In the genomic region with DNA sequence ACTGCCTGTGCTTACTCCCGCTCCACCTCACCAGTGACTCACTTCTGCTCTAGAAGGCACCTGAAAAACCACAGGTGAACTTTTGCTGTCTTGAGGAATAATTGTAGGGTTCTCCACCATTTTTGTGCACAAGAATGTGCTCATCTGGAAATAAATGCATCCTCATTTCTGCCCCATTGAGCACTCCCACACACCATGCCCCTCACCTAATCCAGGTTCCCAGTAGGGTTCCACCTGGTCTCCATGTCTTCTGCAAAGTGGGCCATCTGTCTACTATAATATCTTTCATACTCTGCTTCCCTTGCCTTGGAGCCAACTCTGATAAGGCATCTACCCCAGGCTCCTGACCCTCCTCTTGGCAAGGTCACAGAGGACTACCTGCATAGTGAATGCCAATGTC, we compare ENCODE assay signal across 16 mouse cellular contexts.
DNase-seq lines count a peak whose midpoint lies in the region; ATAC-seq lines count a peak whose summit lies in the region.
"Had no signal": no experiment of that assay in that cellular context is flagged by ENCODE, and none has a peak within 500 bp of the region (broad histone marks: within the 10 kb centered on the region; RNA-seq: fewer than 3 reads in every experiment).

No protein-coding gene starts in this region.

- no peak overlapping the region for H3K4me3 ChIP-seq in forebrain, embryonic 11.5 days (ENCODE audit: low read depth, low read length)
- H3K4me3 ChIP-seq: embryonic facial prominence, embryonic 13.5 days; forebrain, embryonic 13.5 days; heart, embryonic 13.5 days; hindbrain, embryonic 13.5 days had no signal

- no peaks in the 10 kb centered on the region for H3K4me1 ChIP-seq in forebrain, embryonic 11.5 days (replicated peaks; ENCODE audit: control insufficient read depth, insufficient read depth, low read length)
- H3K4me1 ChIP-seq: embryonic facial prominence, embryonic 13.5 days; forebrain, embryonic 13.5 days; heart, embryonic 13.5 days had no signal

- H3K27ac ChIP-seq in forebrain, embryonic 11.5 days (ENCODE audit: low read depth, low read length): no peak overlapping the region
- H3K27ac ChIP-seq: embryonic facial prominence, embryonic 13.5 days; forebrain, embryonic 13.5 days; heart, embryonic 13.5 days; hindbrain, embryonic 13.5 days; hindbrain, postnatal 0 days had no signal

- no peaks in the 10 kb centered on the region for H3K9me3 ChIP-seq in forebrain, embryonic 11.5 days (ENCODE audit: control insufficient read depth, low read length)
- H3K9me3 ChIP-seq: embryonic facial prominence, embryonic 13.5 days; forebrain, embryonic 13.5 days; heart, embryonic 13.5 days; hindbrain, embryonic 13.5 days had no signal

- 100% methylated on average over 1 of the region's 1 CpGs for WGBS in forebrain, embryonic 11.5 days

- peak; percentile 44 for DNase-seq in cerebellum, adult 11 months
- DNase-seq in cerebellum, adult 18-20 months: peak; percentile 42 to 44
- DNase-seq in cerebellum, adult 9-11 months: peak; percentile 73
- DNase-seq in cerebellum, postnatal 36 days: peak; percentile 37 to 48
- no peak for DNase-seq in right cerebral cortex, postnatal 10 days (ENCODE audit: low spot score in 2 of 2)
- no peak for DNase-seq in lung, postnatal 36 days
- DNase-seq in forebrain, embryonic 11.5 days (ENCODE audit: low spot score): no peak
- DNase-seq: adrenal gland, adult 2 months; forebrain, postnatal 0 days; gastrocnemius, postnatal 14 days; kidney, adult 18-20 months had no signal

- no peaks in the 10 kb centered on the region for H3K27me3 ChIP-seq in forebrain, embryonic 11.5 days (ENCODE audit: control insufficient read depth, insufficient read depth, low read length)
- H3K27me3 ChIP-seq: embryonic facial prominence, embryonic 13.5 days; forebrain, embryonic 13.5 days; heart, embryonic 13.5 days; hindbrain, embryonic 13.5 days had no signal

- H3K9ac ChIP-seq in forebrain, embryonic 11.5 days (ENCODE audit: low read length): no peak overlapping the region
- H3K9ac ChIP-seq: embryonic facial prominence, embryonic 13.5 days; forebrain, embryonic 13.5 days; forebrain, postnatal 0 days; heart, embryonic 13.5 days; hindbrain, embryonic 13.5 days had no signal

- H3K4me2 ChIP-seq in forebrain, embryonic 11.5 days (ENCODE audit: low read depth, low read length, severe bottlenecking): no peak overlapping the region
- H3K4me2 ChIP-seq: embryonic facial prominence, embryonic 13.5 days; forebrain, embryonic 13.5 days; heart, embryonic 13.5 days; hindbrain, embryonic 13.5 days had no signal

- no peaks in the 10 kb centered on the region for H3K36me3 ChIP-seq in forebrain, embryonic 11.5 days (ENCODE audit: control insufficient read depth, insufficient read depth, low read length)
- H3K36me3 ChIP-seq: embryonic facial prominence, embryonic 13.5 days; heart, embryonic 13.5 days had no signal

- no peak for ATAC-seq in forebrain, embryonic 11.5 days (replicated peaks; ENCODE audit: low FRiP score)
- ATAC-seq: forebrain, embryonic 13.5 days; forebrain, postnatal 0 days; hindbrain, postnatal 0 days had no signal

Comparison
In these comparisons a context has a peak if more than half of its experiments do, and no peak if none do; other contexts are left out.
1. DNase-seq: peak in cerebellum, adult 11 months (single experiment), cerebellum, adult 18-20 months (2 of 2), cerebellum, adult 9-11 months (single experiment) and cerebellum, postnatal 36 days (2 of 2); none in right cerebral cortex, postnatal 10 days (0 of 2), lung, postnatal 36 days (single experiment) and forebrain, embryonic 11.5 days (single experiment).